Mouse (Mus musculus) stomach, postnatal 0 days (tissue): Measurements from ENCODE around the gene Vps9d1.

Experiments used
- CTCF ChIP-seq: IDR thresholded peaks from 2 replicates; pipeline ENCODE4 v1.5.1; 2016; ENCODE audit warnings: antibody characterized with exemption, low read depth, mild to moderate bottlenecking, moderate library complexity
- EP300 ChIP-seq: optimal IDR thresholded peaks from 2 replicates; pipeline ENCODE3; 2016; ENCODE audit warnings: antibody characterized with exemption

GRCm38 (mm10) chr8:123212321-123213117, 41.6 kb downstream of the Vps9d1 start, which contains the start of the genes Chmp1a and Spata33:
- peak; percentile 73 for TF ChIP-seq CTCF
- peak; percentile 96 for TF ChIP-seq EP300
